Comparison of ENCODE assay signal across 14 mouse cellular contexts in the genomic region with DNA sequence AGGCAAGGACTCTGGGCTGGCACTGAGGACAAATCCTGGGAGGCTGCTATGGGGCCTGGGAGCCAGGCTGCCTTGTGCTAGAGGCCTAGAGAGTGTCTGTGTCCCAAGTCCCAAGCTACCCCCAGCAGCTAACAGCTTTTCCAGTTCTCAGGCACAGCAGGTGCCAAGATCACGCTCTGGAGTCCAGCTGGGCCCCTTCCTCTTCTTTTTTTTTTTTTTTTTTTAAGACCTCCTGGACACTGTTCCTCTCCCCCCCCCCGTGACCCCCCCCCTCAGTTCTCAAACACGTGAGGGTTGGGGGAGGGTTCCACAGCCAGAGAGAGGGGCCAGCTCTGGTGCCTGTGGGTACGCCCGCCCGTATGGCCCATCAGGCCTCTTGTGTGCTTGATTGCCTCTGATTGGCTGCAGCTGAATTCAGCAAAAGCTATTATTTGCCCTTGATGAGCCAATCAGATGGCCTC. TPM values are rescaled to one million over a fixed set of nuclear protein-coding genes. Genes with fewer than 3 reads are reported as not detected.
DNase-seq lines count a peak whose midpoint lies in the region; ATAC-seq lines count a peak whose summit lies in the region.
"Had no signal": no experiment of that assay in that cellular context is flagged by ENCODE, and none has a peak within 500 bp of the region (broad histone marks: within the 10 kb centered on the region; RNA-seq: fewer than 3 reads in every experiment).

No protein-coding gene starts in this region.

- H3K27ac ChIP-seq in heart, embryonic 13.5 days (replicated peaks): no peak overlapping the region
- peak overlapping the region; percentile 52; the same call in 1 of the 2 replicates for H3K27ac ChIP-seq in forebrain, embryonic 14.5 days (ENCODE audit: low read depth, low read length)
- H3K27ac ChIP-seq in limb, embryonic 13.5 days: peak overlapping the region; percentile 48; the same call in 1 of the 2 replicates
- peak overlapping the region; percentile 56; the same call in 1 of the 2 replicates for H3K27ac ChIP-seq in neural tube, embryonic 15.5 days (replicated peaks)
- H3K27ac ChIP-seq: liver, embryonic 14.5 days had no signal

- no peaks in the 10 kb centered on the region for H3K9me3 ChIP-seq in heart, embryonic 13.5 days
- no peaks in the 10 kb centered on the region for H3K9me3 ChIP-seq in forebrain, embryonic 14.5 days (replicated peaks; ENCODE audit: control insufficient read depth, low read length)
- H3K9me3 ChIP-seq in limb, embryonic 13.5 days: no peaks in the 10 kb centered on the region
- H3K9me3 ChIP-seq in neural tube, embryonic 15.5 days (replicated peaks): no peaks in the 10 kb centered on the region

- no peak overlapping the region for H3K4me2 ChIP-seq in heart, embryonic 13.5 days
- H3K4me2 ChIP-seq in forebrain, embryonic 14.5 days (ENCODE audit: low read length): no peak overlapping the region
- H3K4me2 ChIP-seq in limb, embryonic 13.5 days (replicated peaks): no peak overlapping the region
- no peak overlapping the region for H3K4me2 ChIP-seq in neural tube, embryonic 15.5 days

- 0 out of 2 replicates have a peak overlapping the region, but pooled peaks have one; percentile 50 for H3K9ac ChIP-seq in heart, embryonic 13.5 days
- H3K9ac ChIP-seq in forebrain, embryonic 14.5 days (ENCODE audit: low read length): 0 out of 2 replicates have a peak overlapping the region, but pooled peaks have one; percentile 14
- no peak overlapping the region for H3K9ac ChIP-seq in limb, embryonic 13.5 days
- no peak overlapping the region for H3K9ac ChIP-seq in neural tube, embryonic 15.5 days (replicated peaks)
- H3K9ac ChIP-seq: liver, embryonic 14.5 days had no signal

- H3K4me3 ChIP-seq in heart, embryonic 13.5 days: no peak overlapping the region
- no peak overlapping the region for H3K4me3 ChIP-seq in forebrain, embryonic 14.5 days (ENCODE audit: low read depth, low read length)
- H3K4me3 ChIP-seq in limb, embryonic 13.5 days: no peak overlapping the region
- H3K4me3 ChIP-seq in neural tube, embryonic 15.5 days (replicated peaks): no peak overlapping the region

- no peak for ATAC-seq in heart, embryonic 13.5 days (ENCODE audit: extremely low read depth, insufficient number of reproducible peaks, low FRiP score, low TSS enrichment)
- peak; percentile 60; the same call in 1 of the 2 replicates for ATAC-seq in forebrain, embryonic 14.5 days
- ATAC-seq in limb, embryonic 13.5 days (ENCODE audit: low FRiP score, low read depth): no peak; the same call in 1 of the 2 replicates
- no peak for ATAC-seq in neural tube, embryonic 15.5 days (ENCODE audit: low FRiP score)

- WGBS in heart, embryonic 13.5 days: 46% methylated on average over 2 of the region's 6 CpGs
- WGBS in forebrain, embryonic 14.5 days: 10% methylated on average over 3 of the region's 6 CpGs
- 2% methylated on average over 5 of the region's 6 CpGs for WGBS in limb, embryonic 13.5 days
- WGBS in neural tube, embryonic 15.5 days: 18% methylated on average over 2 of the region's 6 CpGs

- DNase-seq in heart, adult 18-20 months: no peak
- peak; percentile 62 for DNase-seq in forebrain, embryonic 14.5 days (ENCODE audit: low spot score)
- DNase-seq in frontal cortex, postnatal 10 days (ENCODE audit: low spot score in 2 of 2): no peak
- no peak for DNase-seq in thymus, adult 18-20 months
- DNase-seq in adrenal gland, adult 18-20 months (ENCODE audit: low spot score in 2 of 2): no peak
- DNase-seq: adrenal gland, postnatal 25 days; cerebellum, adult 11-12 months; gastrocnemius, postnatal 36 days; heart, postnatal 14 days; kidney, adult 18-20 months had no signal

- H3K4me1 ChIP-seq in heart, embryonic 13.5 days: peaks cover 21% of the 10 kb centered on the region
- peaks cover 14% of the 10 kb centered on the region; the same call in 1 of the 2 replicates for H3K4me1 ChIP-seq in forebrain, embryonic 14.5 days (ENCODE audit: control insufficient read depth, insufficient read depth, low read length)
- peaks cover 34% of the 10 kb centered on the region for H3K4me1 ChIP-seq in limb, embryonic 13.5 days
- peaks cover 65% of the 10 kb centered on the region for H3K4me1 ChIP-seq in neural tube, embryonic 15.5 days

- H3K27me3 ChIP-seq in heart, embryonic 13.5 days (replicated peaks): peaks cover 22% of the 10 kb centered on the region
- 0 out of 2 replicates have a peak, but pooled peaks cover 5% of the 10 kb centered on the region for H3K27me3 ChIP-seq in forebrain, embryonic 14.5 days (replicated peaks; ENCODE audit: control insufficient read depth, insufficient read depth, low read length)
- H3K27me3 ChIP-seq in limb, embryonic 13.5 days: peaks cover 15% of the 10 kb centered on the region
- no peaks in the 10 kb centered on the region for H3K27me3 ChIP-seq in neural tube, embryonic 15.5 days (replicated peaks)

- H3K36me3 ChIP-seq in heart, embryonic 13.5 days: no peaks in the 10 kb centered on the region
- no peaks in the 10 kb centered on the region for H3K36me3 ChIP-seq in forebrain, embryonic 14.5 days (ENCODE audit: control insufficient read depth, insufficient read depth, low read length)
- H3K36me3 ChIP-seq in limb, embryonic 13.5 days: no peaks in the 10 kb centered on the region
- H3K36me3 ChIP-seq in neural tube, embryonic 15.5 days: no peaks in the 10 kb centered on the region

RNA-seq across cellular contexts. Expression of a gene that starts 45.6 kb away (rescaled TPM):
- polyA plus RNA-seq in heart, embryonic 13.5 days (2015; fragmentation: Nextera tagmentation; extraction: Ambion mirVana): 3.8 and 4.1 TPM in 2 replicates
- total RNA-seq in heart, adult 18-20 months (2021): 10 to 100 TPM; 14.8 TPM
- polyA plus RNA-seq in forebrain, embryonic 14.5 days (2014; fragmentation: Nextera tagmentation; extraction: Ambion mirVana): 4.2 and 4.3 TPM in 2 replicates
- polyA plus RNA-seq in limb, embryonic 13.5 days (2015; fragmentation: Nextera tagmentation; extraction: Ambion mirVana): 0.56 and 0.68 TPM in 2 replicates
- 7.6 and 9.8 TPM in 2 replicates for polyA plus RNA-seq in neural tube, embryonic 15.5 days (2015; fragmentation: Nextera tagmentation; extraction: Ambion mirVana)
- 1 to 10 TPM; 5.8 to 6.9 TPM for total RNA-seq in adrenal gland, adult 18-20 months (2021)

Comparison
In these comparisons a context has a peak if more than half of its experiments do, and no peak if none do; other contexts are left out.
1. H3K9ac ChIP-seq: peak in heart, embryonic 13.5 days (single experiment) and forebrain, embryonic 14.5 days (single experiment); none in limb, embryonic 13.5 days (single experiment) and neural tube, embryonic 15.5 days (single experiment).